Comparison of ENCODE assay signal across 8 mouse cellular contexts in genomic region chr8:54528571-54528970, GRCm38 (mm10). TPM values are rescaled to one million over a fixed set of nuclear protein-coding genes. Genes with fewer than 3 reads are reported as not detected.
DNase-seq lines count a peak whose midpoint lies in the region; ATAC-seq lines count a peak whose summit lies in the region.

No protein-coding gene starts in this region.

- peaks cover 10% of the 10 kb centered on the region for H3K36me3 ChIP-seq in lung, embryonic 16.5 days (ENCODE audit: control insufficient read depth, insufficient read depth, low read length)
- peaks cover 11% of the 10 kb centered on the region; the same call in 1 of the 2 replicates for H3K36me3 ChIP-seq in forebrain, embryonic 12.5 days (replicated peaks)
- peaks cover 14% of the 10 kb centered on the region for H3K36me3 ChIP-seq in limb, embryonic 13.5 days
- H3K36me3 ChIP-seq in stomach, embryonic 14.5 days (ENCODE audit: control insufficient read depth, insufficient read depth, low read length) = peaks cover 9% of the 10 kb centered on the region; the same call in 1 of the 2 replicates

- H3K4me1 ChIP-seq in lung, embryonic 16.5 days (replicated peaks; ENCODE audit: control insufficient read depth, insufficient read depth, low read length) = peaks cover 16% of the 10 kb centered on the region
- H3K4me1 ChIP-seq in forebrain, embryonic 12.5 days = peaks cover 18% of the 10 kb centered on the region
- peaks cover 13% of the 10 kb centered on the region for H3K4me1 ChIP-seq in limb, embryonic 13.5 days
- H3K4me1 ChIP-seq in stomach, embryonic 14.5 days (ENCODE audit: control insufficient read depth, insufficient read depth, low read length) = peaks cover 8% of the 10 kb centered on the region; the same call in 1 of the 2 replicates

- no peak overlapping the region for H3K27ac ChIP-seq in lung, embryonic 16.5 days (ENCODE audit: low read length)
- H3K27ac ChIP-seq in forebrain, embryonic 12.5 days = no peak overlapping the region
- no peak overlapping the region for H3K27ac ChIP-seq in limb, embryonic 13.5 days
- H3K27ac ChIP-seq in stomach, embryonic 14.5 days (ENCODE audit: low read length) = no peak overlapping the region

- WGBS in lung, embryonic 16.5 days = 27% methylated on average over 7 of the region's 7 CpGs
- 60% methylated on average over 7 of the region's 7 CpGs for WGBS in forebrain, embryonic 12.5 days
- 39% methylated on average over 7 of the region's 7 CpGs for WGBS in limb, embryonic 13.5 days
- 33% methylated on average over 7 of the region's 7 CpGs for WGBS in stomach, embryonic 14.5 days

- peak overlapping the region; percentile 70 for H3K4me2 ChIP-seq in lung, embryonic 16.5 days (ENCODE audit: low read depth, low read length)
- H3K4me2 ChIP-seq in forebrain, embryonic 12.5 days = peak overlapping the region; percentile 54
- H3K4me2 ChIP-seq in limb, embryonic 13.5 days (replicated peaks) = peak overlapping the region; percentile 72
- peak overlapping the region; percentile 59 for H3K4me2 ChIP-seq in stomach, embryonic 14.5 days (replicated peaks; ENCODE audit: low read depth, low read length)

- DNase-seq in lung, postnatal 10 days = no peak
- DNase-seq in thymus, postnatal 10 days (ENCODE audit: low spot score in 2 of 2) = no peak
- no peak for DNase-seq in yolk sac, embryonic 10.5 days (ENCODE audit: low spot score)
- DNase-seq in right cerebral cortex, adult 18-20 months = no peak

- no peak for ATAC-seq in lung, embryonic 16.5 days (ENCODE audit: low read depth)
- no peak for ATAC-seq in forebrain, embryonic 12.5 days (ENCODE audit: low FRiP score)
- no peak for ATAC-seq in limb, embryonic 13.5 days (ENCODE audit: low FRiP score, low read depth)
- no peak for ATAC-seq in stomach, embryonic 14.5 days (ENCODE audit: insufficient number of reproducible peaks, insufficient read depth, low FRiP score, low read depth)

- H3K27me3 ChIP-seq in lung, embryonic 16.5 days (ENCODE audit: control insufficient read depth, insufficient read depth, low read depth, low read length) = no peaks in the 10 kb centered on the region
- no peaks in the 10 kb centered on the region for H3K27me3 ChIP-seq in forebrain, embryonic 12.5 days
- no peaks in the 10 kb centered on the region for H3K27me3 ChIP-seq in limb, embryonic 13.5 days
- H3K27me3 ChIP-seq in stomach, embryonic 14.5 days (ENCODE audit: control insufficient read depth, insufficient read depth, low read length) = no peaks in the 10 kb centered on the region

- no peaks in the 10 kb centered on the region for H3K9me3 ChIP-seq in lung, embryonic 16.5 days (ENCODE audit: control insufficient read depth, low read length)
- H3K9me3 ChIP-seq in forebrain, embryonic 12.5 days = no peaks in the 10 kb centered on the region
- no peaks in the 10 kb centered on the region for H3K9me3 ChIP-seq in limb, embryonic 13.5 days
- H3K9me3 ChIP-seq in stomach, embryonic 14.5 days (ENCODE audit: control insufficient read depth, low read depth, low read length) = no peaks in the 10 kb centered on the region

- H3K4me3 ChIP-seq in lung, embryonic 16.5 days (ENCODE audit: low read length) = peak overlapping the region; percentile 66
- peak overlapping the region; percentile 84 for H3K4me3 ChIP-seq in forebrain, embryonic 12.5 days (replicated peaks)
- H3K4me3 ChIP-seq in limb, embryonic 13.5 days = peak overlapping the region; percentile 94
- peak overlapping the region; percentile 89 for H3K4me3 ChIP-seq in stomach, embryonic 14.5 days (ENCODE audit: low read depth, low read length)

- peak overlapping the region; percentile 74 for H3K9ac ChIP-seq in lung, embryonic 16.5 days (ENCODE audit: low read length)
- peak overlapping the region; percentile 87 for H3K9ac ChIP-seq in forebrain, embryonic 12.5 days
- H3K9ac ChIP-seq in limb, embryonic 13.5 days = peak overlapping the region; percentile 92
- H3K9ac ChIP-seq in stomach, embryonic 14.5 days (replicated peaks; ENCODE audit: low read depth, low read length) = peak overlapping the region; percentile 81; the same call in 1 of the 2 replicates

RNA-seq across cellular contexts. Expression of gene Asb5, which starts 0.8 kb away (rescaled TPM):
- polyA plus RNA-seq in lung, embryonic 16.5 days (2015; fragmentation: Nextera tagmentation; extraction: Ambion mirVana) = 3.5 and 3.6 TPM in 2 replicates
- 6.3 and 7.6 TPM in 2 replicates for polyA plus RNA-seq in forebrain, embryonic 12.5 days (2016; fragmentation: Nextera tagmentation; extraction: Ambion mirVana)
- 5.8 and 6.0 TPM in 2 replicates for polyA plus RNA-seq in limb, embryonic 13.5 days (2015; fragmentation: Nextera tagmentation; extraction: Ambion mirVana)
- 7.1 and 7.9 TPM in 2 replicates for polyA plus RNA-seq in stomach, embryonic 14.5 days (2014; fragmentation: Nextera tagmentation; extraction: Ambion mirVana)

RNA-seq across cellular contexts. Expression of gene Spcs3, which starts 1.2 kb away (rescaled TPM):
- 84.4 and 86.8 TPM in 2 replicates for polyA plus RNA-seq in lung, embryonic 16.5 days (2015; fragmentation: Nextera tagmentation; extraction: Ambion mirVana)
- 85.9 and 88.2 TPM in 2 replicates for polyA plus RNA-seq in forebrain, embryonic 12.5 days (2016; fragmentation: Nextera tagmentation; extraction: Ambion mirVana)
- polyA plus RNA-seq in limb, embryonic 13.5 days (2015; fragmentation: Nextera tagmentation; extraction: Ambion mirVana) = 93.2 and 98.2 TPM in 2 replicates
- polyA plus RNA-seq in stomach, embryonic 14.5 days (2014; fragmentation: Nextera tagmentation; extraction: Ambion mirVana) = 74.0 and 86.9 TPM in 2 replicates
